9 mouse cellular contexts compared by ENCODE assay signal in genomic region chr5:53379612-53380011, GRCm38 (mm10).
DNase-seq lines count a peak whose midpoint lies in the region; ATAC-seq and TF ChIP-seq lines count a peak whose summit lies in the region.
"Had no signal": no experiment of that assay in that cellular context is flagged by ENCODE, and none has a peak within 500 bp of the region (broad histone marks: within the 10 kb centered on the region; RNA-seq: fewer than 3 reads in every experiment).

No protein-coding gene starts in this region.

- H3K4me1 ChIP-seq in stomach, postnatal 0 days (replicated peaks; ENCODE audit: control insufficient read depth, insufficient read depth) = peaks cover 4% of the 10 kb centered on the region
- H3K4me1 ChIP-seq in forebrain, embryonic 12.5 days = no peaks in the 10 kb centered on the region

- no peak for TF ChIP-seq CTCF in stomach, postnatal 0 days (IDR thresholded peaks at IDR 0.05; ENCODE audit: low read depth)

- no peak overlapping the region for H3K9ac ChIP-seq in stomach, postnatal 0 days (ENCODE audit: low read length)
- H3K9ac ChIP-seq in forebrain, embryonic 12.5 days = no peak overlapping the region

- intact Hi-C loops in gastrocnemius, postnatal 14 days (cut with DNase I; ENCODE audit: low total_unique reads) = loop anchor here (5.0 kb wide), 1 partner anchor 43 kb away; no protein-coding TSS in a partner anchor

- TF ChIP-seq EP300 in stomach, postnatal 0 days (optimal IDR thresholded peaks at IDR 0.05) = no peak

- H3K4me3 ChIP-seq in stomach, postnatal 0 days (ENCODE audit: low read depth, low read length) = no peak overlapping the region
- no peak overlapping the region for H3K4me3 ChIP-seq in forebrain, embryonic 12.5 days (replicated peaks)
- H3K4me3 ChIP-seq: megakaryocyte, embryonic 14.5 days had no signal

- H3K36me3 ChIP-seq in stomach, postnatal 0 days (ENCODE audit: control insufficient read depth, insufficient read depth, low read length) = no peaks in the 10 kb centered on the region
- no peaks in the 10 kb centered on the region for H3K36me3 ChIP-seq in forebrain, embryonic 12.5 days (replicated peaks)

- no peaks in the 10 kb centered on the region for H3K27me3 ChIP-seq in stomach, postnatal 0 days (ENCODE audit: control insufficient read depth, insufficient read depth, low read length)
- H3K27me3 ChIP-seq in forebrain, embryonic 12.5 days = no peaks in the 10 kb centered on the region
- H3K27me3 ChIP-seq: megakaryocyte, embryonic 14.5 days had no signal

- WGBS in large intestine, adult 2 months = 7% methylated on average over 17 of the region's 17 CpGs
- 33% methylated on average over 17 of the region's 17 CpGs for WGBS in stomach, postnatal 0 days
- WGBS in forebrain, embryonic 12.5 days = 81% methylated on average over 17 of the region's 17 CpGs

- no peak overlapping the region for H3K4me2 ChIP-seq in stomach, postnatal 0 days (replicated peaks; ENCODE audit: low read depth)
- no peak overlapping the region for H3K4me2 ChIP-seq in forebrain, embryonic 12.5 days

- no peaks in the 10 kb centered on the region for H3K9me3 ChIP-seq in stomach, postnatal 0 days (ENCODE audit: control insufficient read depth, low read length)
- H3K9me3 ChIP-seq in forebrain, embryonic 12.5 days = no peaks in the 10 kb centered on the region
- H3K9me3 ChIP-seq: megakaryocyte, embryonic 14.5 days had no signal

- peak overlapping the region; percentile 80 for H3K27ac ChIP-seq in stomach, postnatal 0 days (replicated peaks)
- H3K27ac ChIP-seq in forebrain, embryonic 12.5 days = no peak overlapping the region

- ATAC-seq in stomach, postnatal 0 days (ENCODE audit: low FRiP score, low TSS enrichment) = peak; percentile 45
- no peak for ATAC-seq in erythroblast, adult 5-6 weeks (replicated peaks; ENCODE audit: low FRiP score, poor library complexity, severe bottlenecking)
- ATAC-seq in forebrain, embryonic 12.5 days (ENCODE audit: low FRiP score) = no peak

- DNase-seq in gastrocnemius, adult 18-20 months (ENCODE audit: low spot score) = peak; percentile 29
- DNase-seq in gastrocnemius, postnatal 14 days = no peak
- peak; percentile 44 for DNase-seq in ovary, postnatal 36 days (ENCODE audit: low spot score)
- DNase-seq in ovary, postnatal 14 days (ENCODE audit: low spot score) = no peak
- DNase-seq in large intestine, adult 2 months (ENCODE audit: low read depth, low spot score) = peak; percentile 68
- DNase-seq in stomach, postnatal 0 days (ENCODE audit: low spot score) = peak; percentile 23

Comparison
In these comparisons a context has a peak if more than half of its experiments do, and no peak if none do; other contexts are left out.
1. DNase-seq: peak in gastrocnemius, adult 18-20 months (single experiment), ovary, postnatal 36 days (single experiment), large intestine, adult 2 months (single experiment) and stomach, postnatal 0 days (single experiment); none in gastrocnemius, postnatal 14 days (single experiment) and ovary, postnatal 14 days (single experiment).